Mouse (Mus musculus) CH12.LX (cell line): ENCODE measurements around the gene Rab23. TPM values are rescaled to one million over a fixed set of nuclear protein-coding genes. Genes with fewer than 3 reads are reported as not detected.

Source experiments
- DNase-seq: peaks from one replicate; pipeline ENCODE4 v3.0.0-alpha.2; 2013; ENCODE audit errors: extremely low read depth
- H3K27ac ChIP-seq: 2 replicates; pipeline ENCODE4 v1.5.1; 2012; ENCODE audit warnings: low read depth, mild to moderate bottlenecking, control low read depth, moderate library complexity; ENCODE audit not compliant: insufficient read depth
- H3K27me3 ChIP-seq: replicated peaks from 2 replicates; pipeline ENCODE3; 2012; ENCODE audit warnings: inconsistent platforms
- H3K36me3 ChIP-seq, 2 experiments: replicated peaks in 1 of 2; 2 replicates each; pipeline versions ENCODE3 to v1.6.1; 2012; ENCODE audit warnings: inconsistent platforms in 1 of 2, low read length in 1 of 2, mild to moderate bottlenecking in 1 of 2, mixed read lengths in 1 of 2, moderate library complexity in 1 of 2; ENCODE audit not compliant: control insufficient read depth in 1 of 2, insufficient read depth in 1 of 2
- H3K4me1 ChIP-seq, 2 experiments: 2 replicates each; pipeline ENCODE4 v1.6.1; 2012; ENCODE audit warnings: inconsistent platforms in 1 of 2, moderate library complexity in 1 of 2; ENCODE audit not compliant: insufficient read depth in 2 of 2, control insufficient read depth in 1 of 2
- H3K4me2 ChIP-seq: 2 replicates; pipeline ENCODE4 v1.6.1; 2012; ENCODE audit warnings: low read depth, mild to moderate bottlenecking, control low read depth; ENCODE audit not compliant: poor library complexity, insufficient read depth, severe bottlenecking
- H3K4me3 ChIP-seq, 3 experiments: fragments of 150-350 bp in 1 of 3; sonication (generic) in 1 of 3; replicated peaks in 1 of 3; 2 replicates each; pipeline versions ENCODE3 to v1.5.1; 2011 to 2012; ENCODE audit warnings: low read depth in 2 of 3, low read length in 2 of 3, mild to moderate bottlenecking in 2 of 3, moderate library complexity in 2 of 3, control low read depth in 1 of 3, improper control_type of control experiment in 1 of 3, inconsistent platforms in 1 of 3, mixed read lengths in 1 of 3; ENCODE audit not compliant: poor library complexity in 1 of 3
- H3K79me2 ChIP-seq: replicated peaks from 2 replicates; pipeline ENCODE4 v1.6.1; 2012; ENCODE audit warnings: mild to moderate bottlenecking, moderate library complexity; ENCODE audit not compliant: control insufficient read depth, poor library complexity, insufficient read depth, severe bottlenecking; ENCODE audit errors: extremely low read depth
- H3K9ac ChIP-seq: 2 replicates; pipeline ENCODE4 v1.6.1; 2012; ENCODE audit warnings: low read depth, mild to moderate bottlenecking, control low read depth, moderate library complexity; ENCODE audit not compliant: insufficient read depth
- H3K9me3 ChIP-seq: replicated peaks from 2 replicates; pipeline ENCODE3; 2012; ENCODE audit warnings: low read length, inconsistent platforms, mixed read lengths
- CHD2 ChIP-seq: IDR thresholded peaks from 2 replicates; pipeline ENCODE4 v1.6.1; 2011; ENCODE audit warnings: low read length, improper control_type of control experiment
- CTCF ChIP-seq, 2 experiments: IDR thresholded peaks in 1 of 2; conservative IDR thresholded peaks in 1 of 2; 2 replicates each; pipeline ENCODE4 v1.5.1; 2011 to 2012; ENCODE audit warnings: low read depth in 2 of 2, low read length in 2 of 2, improper control_type of control experiment in 1 of 2, inconsistent platforms in 1 of 2, mild to moderate bottlenecking in 1 of 2, moderate library complexity in 1 of 2
- HCFC1 ChIP-seq: IDR thresholded peaks from 2 replicates; pipeline ENCODE4 v1.6.1; 2012; ENCODE audit warnings: low read depth, mild to moderate bottlenecking, inconsistent platforms, low read length, improper control_type of control experiment
- KAT2A ChIP-seq: IDR thresholded peaks from 2 replicates; pipeline ENCODE4 v1.6.1; 2012; ENCODE audit warnings: low read length, improper control_type of control experiment, inconsistent platforms; ENCODE audit not compliant: insufficient replicate concordance
- MAX ChIP-seq: IDR thresholded peaks from 2 replicates; pipeline ENCODE4 v1.6.1; 2011; ENCODE audit warnings: low read length, improper control_type of control experiment
- MEF2A ChIP-seq: IDR thresholded peaks from 2 replicates; pipeline ENCODE4 v1.6.1; 2014; ENCODE audit warnings: low read depth, mild to moderate bottlenecking, inconsistent platforms, low read length, improper control_type of control experiment, borderline replicate concordance
- NELFE ChIP-seq: IDR thresholded peaks from 2 replicates; pipeline ENCODE4 v1.6.1; 2011; ENCODE audit warnings: low read depth, low read length, improper control_type of control experiment
- PAX5 ChIP-seq: IDR thresholded peaks from 2 replicates; pipeline ENCODE4 v1.6.1; 2012; ENCODE audit warnings: low read length, inconsistent platforms, mixed read lengths
- POLR2A ChIP-seq: IDR thresholded peaks from 2 replicates; pipeline ENCODE4 v1.6.1; 2011; ENCODE audit warnings: low read depth, mild to moderate bottlenecking, improper control_type of control experiment, low read length
- RAD21 ChIP-seq: IDR thresholded peaks from 2 replicates; pipeline ENCODE4 v1.6.1; 2011; ENCODE audit warnings: low read depth, mild to moderate bottlenecking, low read length, improper control_type of control experiment, moderate library complexity
- RCOR1 ChIP-seq: conservative IDR thresholded peaks from 2 replicates; pipeline ENCODE4 v1.6.1; 2012; ENCODE audit warnings: low read depth, mild to moderate bottlenecking, inconsistent platforms, low read length, improper control_type of control experiment
- SIN3A ChIP-seq: IDR thresholded peaks from 2 replicates; pipeline ENCODE4 v1.6.1; 2012; ENCODE audit warnings: low read length, improper control_type of control experiment, inconsistent platforms
- SMC3 ChIP-seq: IDR thresholded peaks from 2 replicates; pipeline ENCODE4 v1.6.1; 2011; ENCODE audit warnings: low read depth, low read length, improper control_type of control experiment
- TBP ChIP-seq: conservative IDR thresholded peaks from 2 replicates; pipeline ENCODE4 v1.6.1; 2011; ENCODE audit warnings: low read depth, low read length, improper control_type of control experiment
- UBTF ChIP-seq: IDR thresholded peaks from 2 replicates; pipeline ENCODE4 v1.6.1; 2012; ENCODE audit warnings: low read depth, mild to moderate bottlenecking, inconsistent platforms, low read length, improper control_type of control experiment, moderate library complexity
- USF1 ChIP-seq: IDR thresholded peaks from 2 replicates; pipeline ENCODE4 v1.6.1; 2014; ENCODE audit warnings: low read depth, mild to moderate bottlenecking, inconsistent platforms, low read length, improper control_type of control experiment
- USF2 ChIP-seq: conservative IDR thresholded peaks from 2 replicates; pipeline ENCODE4 v1.6.1; 2011; ENCODE audit warnings: low read depth, low read length, improper control_type of control experiment
- ZC3H11A ChIP-seq: IDR thresholded peaks from 2 replicates; pipeline ENCODE4 v1.6.1; 2012; ENCODE audit warnings: low read depth, mild to moderate bottlenecking, inconsistent platforms, low read length, improper control_type of control experiment
- ZNF384 ChIP-seq: IDR thresholded peaks from 2 replicates; pipeline ENCODE4 v1.6.1; 2012; ENCODE audit warnings: low read depth, low read length, improper control_type of control experiment, inconsistent platforms
- dilution Hi-C: fragments of 300-500 bp; cut with MboI; formaldehyde crosslinking; loops from 2 replicates; pipeline ENCODE4 v1.14.3; 2020; ENCODE audit warnings: low sequenced_read_pairs; ENCODE audit not compliant: extremely low pct_unique_long_range_greater_than_20kb, extremely low pct_ligation_motif_present
- in situ Hi-C: fragments of 300-500 bp; cut with MboI; formaldehyde crosslinking; loops from 3 replicates; pipeline ENCODE4 v1.14.3; 2019; ENCODE audit warnings: low sequenced_read_pairs, low pct_ligation_motif_present, low pct_unique_long_range_greater_than_20kb, mixed read lengths
- polyA plus RNA-seq: library from polyadenylated mRNA; unstranded; fragments of >175 nt; gene quantifications from 2 replicates; pipeline ENCODE4 v1.2.1, GENCODE M21; 2012; ENCODE audit warnings: low read depth; ENCODE audit not compliant: insufficient read length
- total RNA-seq, 2 experiments: library from RNA; depleted of rRNA; stranded (reverse); fragments of 300-350 nt in 1 of 2; fragments of >200 nt in 1 of 2; gene quantifications; 2 replicates each; pipeline ENCODE4 v1.2.3; 2012 to 2014

Rab23 gene
- total and polyA plus RNA-seq, 3 experiments: 5.8 to 17.6 (median 6.7) TPM

DNA sequence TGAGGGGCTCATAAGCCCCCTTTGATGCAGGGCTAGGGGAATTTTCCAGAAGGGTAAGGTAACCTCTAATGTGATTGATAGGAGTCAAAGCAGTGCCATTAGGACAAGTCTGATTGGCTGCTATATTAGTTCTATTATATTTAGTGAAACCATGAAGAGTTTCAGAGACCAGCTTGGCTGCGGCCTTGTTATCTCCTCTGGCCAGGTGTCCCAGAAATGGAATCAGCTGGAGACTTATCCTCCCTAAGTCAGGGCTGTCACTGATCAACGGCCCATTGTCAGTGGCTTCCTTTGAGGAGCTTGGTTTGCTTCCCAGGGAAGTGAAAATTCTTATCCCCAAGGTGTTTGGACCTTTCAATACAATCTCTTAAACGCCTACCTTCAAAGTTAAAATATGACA lies 47.6 kb upstream of the Rab23 start:
- in situ Hi-C loops (no loop called here), dilution Hi-C loops (no loop called here)
- no peak for DNase-seq
- H3K36me3 ChIP-seq: peaks cover 8 to 16% of the 10 kb centered on the region in 2 experiments
- no peak overlapping the region for H3K4me3 ChIP-seq
- no peak for TF ChIP-seq USF1
- TF ChIP-seq KAT2A: no peak
- TF ChIP-seq POLR2A: no peak
- no peak for TF ChIP-seq RCOR1
- no peak for TF ChIP-seq UBTF
- no peak for TF ChIP-seq PAX5
- TF ChIP-seq HCFC1: no peak
- no peak for TF ChIP-seq NELFE
- TF ChIP-seq ZNF384: no peak
- TF ChIP-seq MEF2A: no peak
- TF ChIP-seq TBP: no peak
- TF ChIP-seq MAX: no peak
- TF ChIP-seq SIN3A: no peak
- H3K27ac ChIP-seq: no peak overlapping the region
- no peaks in the 10 kb centered on the region for H3K9me3 ChIP-seq
- no peak overlapping the region for H3K4me2 ChIP-seq
- H3K4me1 ChIP-seq: peaks cover 9 to 14% of the 10 kb centered on the region in 2 experiments
- H3K27me3 ChIP-seq: peaks cover 2% of the 10 kb centered on the region
- H3K9ac ChIP-seq: no peak overlapping the region
- peaks cover 6% of the 10 kb centered on the region for H3K79me2 ChIP-seq

GRCm38 (mm10) chr1:33672514-33672913 lies 47.2 kb upstream of the Rab23 start:
- no peak overlapping the region for H3K27ac ChIP-seq
- no peak overlapping the region for H3K4me2 ChIP-seq
- peaks cover 9 to 13% of the 10 kb centered on the region in 2 experiments for H3K4me1 ChIP-seq
- peaks cover 4 to 11% of the 10 kb centered on the region in 2 experiments for H3K36me3 ChIP-seq
- peaks cover 6% of the 10 kb centered on the region for H3K79me2 ChIP-seq
- no peak overlapping the region for H3K9ac ChIP-seq
- peak; percentile 68 for DNase-seq
- dilution Hi-C loops (no loop called here), in situ Hi-C loops (no loop called here)
- H3K9me3 ChIP-seq: no peaks in the 10 kb centered on the region
- TF ChIP-seq RAD21 (peak; percentile 81), MEF2A (no peak), SMC3 (peak; percentile 70), ZC3H11A (peak; percentile 25; the same call in 1 of the 2 replicates), USF2 (no peak), CTCF (conservative IDR thresholded peaks at IDR 0.05 in 1 of 2, IDR thresholded peaks at IDR 0.05 in 1 of 2; ENCODE audit: low read depth in 2 of 2, low read length in 2 of 2) (peak; percentile 24 to 83), CHD2 (peak; percentile 56; the same call in 1 of the 2 replicates)
- TF ChIP-seq, all 38 proteins: peak for 5
- H3K4me3 ChIP-seq: no peak overlapping the region
- H3K27me3 ChIP-seq: peaks cover 5% of the 10 kb centered on the region
